Mouse (Mus musculus): ENCODE measurements around the gene Adam25. TPM values are rescaled to one million over a fixed set of nuclear protein-coding genes. Genes with fewer than 3 reads are reported as not detected.
"Not testable (repeated sequence)": the region's sequence is repeated elsewhere in the genome, so short reads cannot be mapped to it uniquely, and the experiment has no call there.

Gene Adam25
- not detected for polyA plus RNA-seq (2017; shearing (Covaris generic))

DNA sequence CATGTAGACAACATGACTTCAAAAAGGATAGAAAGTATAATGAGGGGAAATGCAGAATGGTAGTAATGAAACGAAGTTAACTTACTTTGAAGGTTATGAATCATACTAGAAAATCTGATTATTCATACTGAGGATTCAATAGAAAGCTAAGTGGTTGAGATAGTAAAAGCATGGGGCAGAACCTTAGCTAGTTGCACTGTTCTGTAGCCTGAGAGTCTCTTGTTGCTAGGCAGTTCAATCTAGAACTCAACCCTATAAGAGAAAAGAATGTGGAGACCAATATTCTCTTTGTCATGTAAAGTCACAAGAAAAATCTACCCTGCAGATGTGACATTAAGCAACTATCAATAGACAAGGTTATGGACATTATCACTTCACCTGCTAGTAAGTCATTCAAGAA is at the start of gene Adam25:
Adam25 (plus strand) TSS at position 301 of the 400 bp plus-strand sequence.
- not testable (repeated sequence) for ATAC-seq

DNA sequence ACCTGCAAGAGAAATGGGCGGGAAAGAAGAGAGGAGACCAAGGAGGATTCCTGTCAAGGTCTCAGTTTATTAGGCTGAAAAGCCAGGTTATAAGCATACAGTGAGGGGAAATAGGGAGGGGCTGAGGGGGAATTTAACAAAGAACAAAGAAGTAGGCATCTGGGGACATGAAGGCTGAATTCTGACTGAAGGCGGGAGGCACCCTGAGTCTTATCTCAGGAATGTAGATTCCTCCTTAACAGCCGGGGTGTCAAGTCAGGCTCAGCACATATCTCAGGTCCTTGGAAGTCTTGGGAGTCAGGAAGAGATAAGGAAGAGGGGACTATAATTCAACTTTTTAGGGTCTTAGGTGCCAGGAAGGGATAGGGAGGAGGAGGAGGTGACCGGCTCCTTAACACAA is 36.6 kb upstream of the Adam25 start:
- ATAC-seq: not testable (repeated sequence)

DNA sequence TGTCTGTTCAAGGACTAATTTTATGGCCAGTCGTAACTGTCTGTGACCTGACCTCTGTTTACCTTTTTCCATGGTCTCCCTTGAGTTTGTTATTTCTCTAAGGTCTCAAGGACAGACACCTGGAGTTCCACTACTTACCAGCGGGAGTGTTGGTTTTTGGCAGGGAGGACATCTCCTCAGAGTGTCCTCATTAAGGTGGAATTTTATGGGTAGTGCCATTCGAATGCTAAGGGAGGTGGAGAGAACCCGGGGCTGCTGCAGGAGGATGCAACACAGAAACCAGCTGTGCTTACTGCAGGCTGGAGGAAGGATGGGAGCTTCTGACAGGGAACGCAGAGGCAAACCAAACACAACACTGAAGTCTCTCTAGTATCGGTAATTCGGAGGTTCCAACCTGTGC is 36.0 kb upstream of the Adam25 start:
- ATAC-seq: no peak

DNA sequence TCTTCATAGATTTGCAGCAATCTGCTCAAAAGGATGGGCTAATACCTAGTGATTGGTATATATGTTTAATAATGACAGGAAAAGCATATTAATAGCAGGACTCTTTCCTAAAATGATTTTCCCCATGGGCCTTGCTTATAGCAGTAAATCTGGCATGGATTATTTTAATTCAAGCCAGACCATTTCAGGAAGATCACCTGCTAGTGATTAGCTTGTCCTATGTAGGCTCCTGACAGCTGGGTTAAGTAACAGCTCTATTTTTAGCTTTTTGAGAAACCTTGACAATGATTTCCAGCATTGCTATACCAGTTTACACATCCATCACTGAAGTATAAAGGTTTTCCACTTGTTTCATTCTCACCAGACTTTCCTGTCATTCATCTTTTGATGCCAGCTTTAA is 31.3 kb downstream of the Adam25 start:
- no peak for ATAC-seq

DNA sequence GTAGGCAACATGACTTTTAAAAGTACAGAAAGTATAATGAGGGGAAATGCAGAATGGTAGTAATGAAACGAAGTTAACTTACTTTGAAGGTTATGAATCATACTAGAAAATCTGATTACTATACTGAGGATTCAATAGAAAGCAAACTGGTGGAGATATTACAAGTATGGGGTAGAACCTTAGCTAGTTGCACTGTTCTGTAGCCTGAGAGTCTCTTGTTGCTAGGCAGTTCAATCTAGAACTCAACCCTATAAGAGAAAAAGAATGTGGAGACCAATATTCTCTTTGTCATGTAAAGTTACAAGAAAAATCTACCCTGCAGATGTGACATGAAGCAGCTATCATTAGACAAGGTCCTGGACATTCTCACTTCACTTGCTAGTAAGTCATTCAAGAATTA is 41.0 kb downstream of the Adam25 start, which contains the start of gene Adam20:
Adam20 (plus strand) TSS at position 301 of the 400 bp plus-strand sequence.
- not testable (repeated sequence) for ATAC-seq

DNA sequence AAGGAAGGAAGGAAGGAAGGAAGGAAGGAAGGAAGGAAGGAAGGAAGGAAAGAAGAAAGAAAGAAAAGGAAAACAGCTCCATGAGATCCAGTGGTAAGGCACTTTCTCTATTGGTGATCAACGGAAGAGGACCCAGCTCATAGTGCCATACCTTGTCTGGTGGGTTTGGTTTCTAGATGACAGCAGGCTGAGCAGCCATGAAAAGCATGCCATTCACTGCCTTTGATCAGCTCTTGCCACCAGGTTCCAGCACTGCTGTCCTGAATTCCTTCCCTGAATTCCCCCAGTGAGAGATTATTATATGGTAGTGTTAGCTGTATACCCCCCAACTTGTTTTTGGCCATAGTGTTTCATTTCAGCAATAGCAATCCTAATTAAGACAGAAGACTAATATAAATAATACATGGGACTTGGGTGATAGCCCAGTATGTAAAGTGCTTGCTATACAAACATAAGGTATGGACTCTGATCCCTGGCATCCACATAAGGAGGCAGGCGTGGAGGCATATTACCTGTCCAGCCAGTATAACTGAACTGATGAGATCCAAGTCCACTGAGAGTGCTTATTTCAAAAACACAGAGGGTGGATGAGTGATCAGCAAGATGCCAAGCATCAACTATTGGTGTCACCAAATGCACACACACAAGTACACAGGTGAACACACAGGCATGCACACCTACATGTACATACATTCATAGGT is 51.5 kb downstream of the Adam25 start:
- ATAC-seq: no peak

Other genes with a start within 250 kb of the Adam25 start
- gene Adam24, start 77.1 kb upstream of the Adam25 start, polyA plus RNA-seq (2017; shearing (Covaris generic)): not detected
- not detected for gene Adam20, start 41.1 kb downstream of the Adam25 start, polyA plus RNA-seq (2017; shearing (Covaris generic))
- gene Adam39, start 70.8 kb downstream of the Adam25 start, polyA plus RNA-seq (2017; shearing (Covaris generic)): not detected

All from activated CD4-positive, CD25-positive, alpha-beta regulatory T cell, adult 4 months (primary cell).